Mouse (Mus musculus) erythroblast, embryonic 14.5 days (primary cell): Measurements from ENCODE around the gene Ccdc155.

Source experiments
- GATA1 ChIP-seq: IDR thresholded peaks from 2 replicates; pipeline ENCODE4 v1.6.1; 2012; ENCODE audit warnings: low read length, inconsistent platforms, mixed read lengths
- TAL1 ChIP-seq: IDR thresholded peaks from 3 replicates; pipeline ENCODE4 v1.6.1; 2012; ENCODE audit warnings: low read length, inconsistent platforms, mixed read lengths

GRCm38 (mm10) chr7:45185921-45186320 lies 18.8 kb downstream of the Ccdc155 start:
- TF ChIP-seq GATA1: no peak
- no peak for TF ChIP-seq TAL1
